Mouse (Mus musculus) embryonic stem cell, embryonic (primary cell): ENCODE results near the gene Arhgap9.

Source experiments
- CTCF ChIA-PET, 4 experiments: fragments of 300-600 bp in 2 of 4; fragments of 350-600 bp in 2 of 4; sonication (Branson Sonifier 250); formaldehyde crosslinking; loops; one replicate each; lab custom pipeline; 2022; ENCODE audit warnings: inconsistent platforms in 2 of 4; lab: Charles Lee
- POLR2A ChIA-PET, 4 experiments: fragments of 300-600 bp in 2 of 4; fragments of 350-600 bp in 2 of 4; sonication (Branson Sonifier 250); formaldehyde crosslinking; loops; one replicate each; lab custom pipeline; 2022; ENCODE audit warnings: antibody characterized with exemption in 4 of 4, inconsistent platforms in 1 of 4; lab: Charles Lee

Arhgap9 gene

DNA sequence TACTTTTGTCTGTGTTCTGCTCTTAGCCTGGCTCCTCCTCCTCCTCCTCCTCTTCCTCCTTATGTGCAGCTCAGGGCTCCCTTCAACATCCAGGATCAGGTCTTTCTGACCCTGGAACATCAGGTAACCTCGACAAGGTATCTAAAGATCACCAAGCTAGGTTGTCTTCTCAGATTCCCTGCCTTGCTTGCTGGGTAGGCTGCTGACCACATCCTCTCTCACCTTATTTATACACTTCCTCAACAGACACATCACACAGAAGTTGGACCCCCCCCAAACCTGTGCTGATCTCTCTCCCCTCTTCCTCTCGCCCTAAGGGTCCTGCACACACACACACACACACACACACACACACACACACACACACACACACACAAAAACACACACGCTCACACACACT lies at the start of gene Arhgap9:
TSS of gene Arhgap9 (plus strand) at position 344 of the 400 bp plus-strand sequence.
- POLR2A ChIA-PET, result interaction anchor here (0.5 to 10.0 kb wide), 35 partner anchors 8 to 236 kb away, joined by 3 to 93 read pairs (median 4); partner anchors contain the start of genes Mars (in 3 of the 4), Dctn2 (in 1 of the 4) and Pip4k2c (in 1 of the 4)
- CTCF ChIA-PET, result interaction anchor here (0.5 to 8.6 kb wide), 24 partner anchors 9 to 189 kb away, joined by 3 to 65 read pairs (median 5); partner anchors contain the start of genes Gli1 (in 2 of the 4), Mars (in 1 of the 4) and Pip4k2c (in 1 of the 4)

GRCm38 (mm10) chr10:127272371-127272770 lies 49.4 kb upstream of the Arhgap9 start:
- POLR2A ChIA-PET, result interaction anchor here in 3 of 4 experiments (0.6 to 22.1 kb wide), 10 partner anchors 9 to 89 kb away, joined by 3 to 263 read pairs (median 9); partner anchors contain the start of gene Kif5a (in 1 of the 3)
- CTCF ChIA-PET, result interaction anchor here in 1 of 4 experiments (2.1 kb wide), 1 partner anchor 40 kb away, joined by 5 read pairs; no protein-coding TSS in a partner anchor

GRCm38 (mm10) chr10:127274261-127275022 lies 47.3 kb upstream of the Arhgap9 start:
- POLR2A ChIA-PET, result interaction anchor here (0.5 to 22.1 kb wide), 40 partner anchors 8 to 302 kb away, joined by 3 to 263 read pairs (median 4); partner anchors contain the start of genes Kif5a (in 3 of the 4), Dctn2 (in 2 of the 4), B4galnt1 (in 1 of the 4) and Mars (in 1 of the 4)
- CTCF ChIA-PET, result interaction anchor here in 2 of 4 experiments (0.5 to 0.9 kb wide), 6 partner anchors 39 to 984 kb away, joined by 3 to 15 read pairs (median 4); no protein-coding TSS in a partner anchor

DNA sequence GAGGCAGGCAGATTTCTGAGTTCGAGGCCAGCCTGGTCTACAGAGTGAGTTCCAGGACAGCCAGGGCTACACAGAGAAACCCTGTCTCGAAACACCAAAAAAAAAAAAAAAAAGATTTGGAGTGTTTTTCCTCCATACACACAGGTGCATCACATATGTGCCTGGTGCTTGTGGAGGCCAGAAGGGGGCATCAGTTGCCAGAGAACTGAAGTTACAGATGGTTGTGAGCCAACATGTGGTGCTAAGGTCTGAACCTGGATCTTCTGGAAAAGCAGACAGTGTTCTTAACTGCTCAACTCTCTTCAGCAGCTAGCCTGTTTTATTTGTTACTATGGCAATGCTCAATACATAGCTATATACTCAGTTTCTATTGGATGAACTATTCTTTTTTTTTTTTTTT lies 42.0 kb upstream of the Arhgap9 start:
- CTCF ChIA-PET, result interaction anchor here in 2 of 4 experiments (0.5 to 0.6 kb wide), 2 partner anchors 87 to 296 kb away, joined by 3 to 4 read pairs; no protein-coding TSS in a partner anchor
- POLR2A ChIA-PET, result interaction anchor here in 3 of 4 experiments (0.6 to 22.1 kb wide), 12 partner anchors 8 to 312 kb away, joined by 3 to 263 read pairs (median 4); partner anchors contain the start of gene Dctn2 (in 1 of the 3)

DNA sequence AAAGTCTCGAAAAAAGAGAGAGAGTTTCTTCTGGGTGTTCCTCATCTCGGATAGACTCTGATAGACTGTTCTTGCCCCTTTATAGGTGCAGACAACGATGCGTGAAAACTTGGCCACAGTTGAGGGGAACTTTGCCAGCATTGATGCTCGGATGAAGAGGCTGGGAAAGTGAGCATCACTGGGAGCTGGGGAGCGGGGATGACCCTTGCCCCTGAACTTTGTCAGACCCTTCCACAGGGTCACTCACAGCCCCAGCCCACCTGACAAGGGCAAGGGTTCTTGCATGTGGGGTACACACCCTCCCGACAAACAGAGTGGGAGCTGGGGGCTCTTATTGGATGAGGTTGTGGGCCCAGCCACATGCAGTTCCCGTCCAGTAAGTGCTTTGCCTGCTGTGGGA lies 40.4 kb upstream of the Arhgap9 start:
- ChIA-PET CTCF (no interaction called here), POLR2A (interaction anchor here (0.6 to 22.1 kb wide), 19 partner anchors 7 to 92 kb away, joined by 3 to 263 read pairs (median 6); partner anchors contain the start of genes Mars (in 2 of the 4), Dctn2 (in 1 of the 4) and Pip4k2c (in 1 of the 4))

GRCm38 (mm10) chr10:127282620-127283215 lies 39.0 kb upstream of the Arhgap9 start:
- ChIA-PET POLR2A (interaction anchor here (0.6 to 22.1 kb wide), 42 partner anchors 8 to 240 kb away, joined by 3 to 263 read pairs (median 4); partner anchors contain the start of genes Dctn2 (in 2 of the 4), Kif5a (in 2 of the 4), Mars (in 2 of the 4) and Arhgap9 (in 1 of the 4)), CTCF (interaction anchor here in 2 of 4 experiments (0.7 to 0.9 kb wide), 4 partner anchors 17 to 112 kb away, joined by 3 to 4 read pairs (median 3); partner anchors contain the start of gene Dctn2 (in 1 of the 2))

GRCm38 (mm10) chr10:127284105-127284622 lies 37.6 kb upstream of the Arhgap9 start:
- POLR2A ChIA-PET, result interaction anchor here in 3 of 4 experiments (0.6 to 22.1 kb wide), 13 partner anchors 10 to 94 kb away, joined by 3 to 263 read pairs (median 5); partner anchors contain the start of genes Mars (in 2 of the 3) and Arhgef25 (in 1 of the 3)
- CTCF ChIA-PET, result no interaction called here

DNA sequence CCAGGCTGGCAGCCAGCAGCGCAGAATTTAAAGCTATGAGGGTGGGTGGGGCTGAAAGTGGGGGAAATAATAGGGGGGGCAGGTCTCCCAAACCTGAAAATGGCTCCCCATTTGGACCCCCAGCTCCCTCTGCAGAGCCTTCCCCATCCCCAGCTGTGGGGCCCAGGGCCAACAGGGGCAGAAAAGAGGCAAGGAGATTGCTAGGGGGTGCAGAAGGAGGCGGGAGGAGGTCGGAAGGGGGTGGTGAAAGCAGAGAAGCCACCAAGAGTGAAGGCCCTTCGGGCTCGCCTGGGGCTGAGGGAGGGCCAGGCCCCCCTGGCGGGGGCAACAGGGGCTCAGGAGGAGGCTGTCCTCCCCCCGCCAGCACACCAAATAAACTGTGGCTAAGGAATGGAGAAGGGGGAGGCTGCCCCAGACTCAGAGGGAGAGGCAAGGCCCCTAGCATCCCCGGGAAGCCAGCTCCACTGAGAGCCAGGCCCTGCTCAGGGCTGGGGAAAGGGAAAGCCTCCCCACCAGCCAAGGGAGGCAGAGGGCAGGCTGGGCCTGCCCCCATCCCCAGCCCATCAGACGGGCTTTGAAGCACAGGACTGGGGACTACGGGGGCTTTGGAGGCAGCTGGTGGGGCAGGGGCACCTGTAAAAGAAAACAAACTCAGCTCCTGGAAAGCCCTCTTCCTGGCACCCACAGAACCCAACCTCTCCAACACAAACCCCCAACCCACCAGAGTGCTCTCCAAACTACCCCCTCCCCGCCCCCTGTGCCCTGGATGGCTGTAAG lies 36.9 kb upstream of the Arhgap9 start:
- POLR2A ChIA-PET, result interaction anchor here in 3 of 4 experiments (0.6 to 8.0 kb wide), 18 partner anchors 8 to 171 kb away, joined by 3 to 87 read pairs (median 6); partner anchors contain the start of genes Mars (in 2 of the 3), Arhgef25 (in 1 of the 3) and Kif5a (in 1 of the 3)
- CTCF ChIA-PET, result no interaction called here

DNA sequence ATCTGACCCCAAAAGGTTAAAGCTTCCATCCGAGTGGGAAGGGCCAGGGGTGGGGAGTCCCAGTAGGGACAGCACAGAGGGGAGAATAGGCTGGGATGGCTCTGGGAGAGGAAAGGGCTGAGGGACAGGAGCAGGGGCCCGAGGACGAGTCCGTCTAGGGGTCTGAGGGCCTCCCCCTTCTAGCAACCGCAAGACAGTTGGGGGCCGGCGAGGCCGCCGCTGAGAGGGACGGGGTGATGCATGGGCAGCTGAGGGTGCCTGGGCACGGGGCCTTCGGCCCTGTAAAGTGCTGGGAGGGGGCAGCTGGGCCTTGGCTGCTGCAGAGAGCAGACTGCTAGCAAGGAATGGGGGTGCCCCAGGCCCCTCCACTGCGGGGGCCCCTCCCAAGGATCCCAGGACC lies 36.1 kb upstream of the Arhgap9 start:
- ChIA-PET POLR2A (interaction anchor here in 3 of 4 experiments (0.5 to 8.0 kb wide), 16 partner anchors 9 to 172 kb away, joined by 3 to 87 read pairs (median 6); partner anchors contain the start of genes Mars (in 2 of the 3) and Kif5a (in 1 of the 3)), CTCF (no interaction called here)

DNA sequence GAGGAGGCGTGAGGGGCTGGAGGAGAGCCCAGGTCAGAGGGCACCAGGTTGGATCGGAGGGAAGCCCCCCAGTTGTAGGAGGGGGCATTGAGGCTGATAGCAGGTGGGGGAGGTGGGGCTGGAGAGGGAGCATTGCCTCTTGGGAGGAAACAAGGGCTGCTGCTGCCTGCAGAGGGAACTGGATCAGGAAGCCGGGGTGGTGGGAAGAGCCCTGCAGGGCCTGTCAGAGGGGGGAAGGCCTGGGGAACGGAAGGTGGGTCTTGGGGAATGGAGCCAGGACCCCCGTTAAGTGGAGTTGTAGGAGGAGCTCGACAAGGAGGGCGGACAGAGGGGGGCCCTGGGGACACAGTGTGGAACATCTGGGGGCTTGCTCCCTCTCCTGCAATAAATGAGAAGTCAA lies 35.6 kb upstream of the Arhgap9 start:
- CTCF ChIA-PET, result interaction anchor here in 1 of 4 experiments (0.6 kb wide), 1 partner anchor 223 kb away, joined by 9 read pairs; the partner anchor contains the start of gene Cdk4
- POLR2A ChIA-PET, result interaction anchor here in 3 of 4 experiments (0.5 to 8.0 kb wide), 18 partner anchors 8 to 220 kb away, joined by 3 to 87 read pairs (median 6); partner anchors contain the start of genes Arhgap9 (in 1 of the 3), Mars (in 1 of the 3) and Os9 (in 1 of the 3)

DNA sequence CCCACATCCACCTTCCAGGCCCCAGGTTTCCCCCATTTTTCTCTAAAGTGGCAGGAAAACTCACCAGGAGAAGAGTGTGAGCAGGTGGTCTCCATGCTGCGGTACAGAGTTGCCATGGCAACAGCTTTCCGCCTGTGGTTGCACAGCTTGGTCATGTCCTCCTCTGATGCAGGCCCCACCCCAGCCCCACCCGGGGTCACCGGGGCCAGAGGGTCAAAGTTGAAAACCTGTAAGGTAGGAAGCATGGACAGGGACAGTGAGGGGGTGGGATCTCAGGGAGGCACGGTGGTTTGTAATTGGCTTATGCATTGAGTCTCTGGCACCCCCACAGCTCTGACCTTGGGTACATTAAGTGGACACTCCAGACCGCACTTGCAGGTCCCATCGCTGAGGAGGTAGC lies 35.0 kb upstream of the Arhgap9 start:
- POLR2A ChIA-PET, result interaction anchor here in 3 of 4 experiments (0.5 to 8.0 kb wide), 26 partner anchors 9 to 233 kb away, joined by 3 to 87 read pairs (median 5); partner anchors contain the start of genes Mars (in 2 of the 3), Arhgap9 (in 1 of the 3), Dctn2 (in 1 of the 3) and Os9 (in 1 of the 3)
- CTCF ChIA-PET, result interaction anchor here in 1 of 4 experiments (0.6 kb wide), 1 partner anchor 223 kb away, joined by 9 read pairs; the partner anchor contains the start of gene Cdk4

- ChIA-PET CTCF (no interaction called here), POLR2A (interaction anchor here in 3 of 4 experiments (0.5 to 8.0 kb wide), 32 partner anchors 9 to 468 kb away, joined by 3 to 87 read pairs (median 4); partner anchors contain the start of genes Dctn2 (in 2 of the 3), Kif5a (in 2 of the 3), Mars (in 2 of the 3) and Arhgap9 (in 1 of the 3))
Observed at GRCm38 (mm10) chr10:127287271-127287935, 34.4 kb upstream of the Arhgap9 start.

DNA sequence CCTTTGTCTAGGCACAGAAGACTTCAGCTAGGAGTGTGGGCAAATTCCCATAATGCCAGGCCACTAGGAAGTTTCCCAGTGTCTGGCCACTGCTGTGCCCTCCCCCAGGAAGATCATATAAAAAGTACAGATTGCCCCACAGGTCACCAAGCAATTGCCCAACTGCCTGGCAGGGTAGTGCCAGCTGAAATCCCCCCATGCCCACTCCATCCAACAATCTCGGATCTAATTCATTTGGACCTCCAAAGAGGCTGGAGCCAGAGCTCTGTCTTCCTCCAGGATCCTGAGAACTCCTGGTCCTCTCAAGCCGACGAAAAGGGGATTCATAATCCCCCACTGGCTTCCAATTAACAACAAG lies 33.8 kb upstream of the Arhgap9 start:
- CTCF ChIA-PET, result interaction anchor here in 3 of 4 experiments (0.5 to 0.7 kb wide), 3 partner anchors 19 to 458 kb away, joined by 3 to 4 read pairs (median 3); no protein-coding TSS in a partner anchor
- POLR2A ChIA-PET, result interaction anchor here in 3 of 4 experiments (0.6 to 8.0 kb wide), 25 partner anchors 10 to 1344 kb away, joined by 3 to 87 read pairs (median 4); partner anchors contain the start of genes Kif5a (in 3 of the 3), Mars (in 2 of the 3), B4galnt1 (in 1 of the 3) and Dctn2 (in 1 of the 3)

- CTCF ChIA-PET, result interaction anchor here in 3 of 4 experiments (0.5 to 0.7 kb wide), 3 partner anchors 20 to 457 kb away, joined by 3 to 4 read pairs (median 3); no protein-coding TSS in a partner anchor
- POLR2A ChIA-PET, result interaction anchor here in 3 of 4 experiments (0.7 to 8.0 kb wide), 21 partner anchors 9 to 1343 kb away, joined by 3 to 87 read pairs (median 5); partner anchors contain the start of genes Kif5a (in 3 of the 3), Mars (in 2 of the 3), B4galnt1 (in 1 of the 3) and Dctn2 (in 1 of the 3)
Observed at GRCm38 (mm10) chr10:127288328-127288799, 33.4 kb upstream of the Arhgap9 start.
